Mouse (Mus musculus) gastrocnemius, adult 2 months (tissue): ENCODE measurements around the gene Iqce. TPM values are rescaled to one million over a fixed set of nuclear protein-coding genes. Genes with fewer than 3 reads are reported as not detected.
A peak's percentile ranks its signal among the peaks of the same experiment; 100 is the strongest.

Experiments used
- DNase-seq: peaks from one replicate; pipeline ENCODE4 v3.0.0; 2022
- H3K27ac ChIP-seq: fragments of 200-600 bp; 2 replicates; pipeline ENCODE4 v1.8.1; 2022; ENCODE audit warnings: mild to moderate bottlenecking
- H3K4me3 ChIP-seq: fragments of 200-600 bp; 2 replicates; pipeline ENCODE4 v1.8.1; 2022; ENCODE audit warnings: mild to moderate bottlenecking, moderate library complexity
- CTCF ChIP-seq: fragments of 200-600 bp; IDR thresholded peaks from 2 replicates; pipeline ENCODE4 v1.8.1; 2022; ENCODE audit warnings: antibody characterized with exemption, mild to moderate bottlenecking, moderate library complexity
- intact Hi-C: fragments of 180-260 bp; cut with DNase I; formaldehyde crosslinking; loops from one replicate; pipeline ENCODE4 v1.15.1; 2025
- total RNA-seq, 2 experiments: library from RNA; stranded (reverse); gene quantifications; 2 replicates each; pipeline ENCODE4 v1.2.3; 2021

Gene Iqce
- total RNA-seq, 2 experiments from 2014 or later, result 2.2 to 3.3 TPM

GRCm38 (mm10) chr5:140726946-140727740, 25.0 kb upstream of the Iqce start:
- Histone ChIP-seq H3K4me3 (no peak overlapping the region), H3K27ac (no peak overlapping the region)
- no peak for DNase-seq
- no peak for TF ChIP-seq CTCF
- intact Hi-C loops, result no loop called here

GRCm38 (mm10) chr5:140726062-140726839, 24.1 kb upstream of the Iqce start:
- intact Hi-C loops, result no loop called here
- no peak for DNase-seq
- Histone ChIP-seq H3K27ac (no peak overlapping the region), H3K4me3 (no peak overlapping the region)
- TF ChIP-seq CTCF, result no peak

- Histone ChIP-seq H3K27ac (no peak within 1 kb of the TSS), H3K4me3 (no peak within 1 kb of the TSS)
- intact Hi-C loops, result no loop called here
- no peak for DNase-seq
- no peak for TF ChIP-seq CTCF
These were observed 21.6 kb upstream of the Iqce start, which contains the start of gene Amz1 for GRCm38 (mm10) chr5:140723822-140724221. Gene Amz1, plus strand, starts transcription at chr5:140724127.

GRCm38 (mm10) chr5:140722121-140722520, 19.9 kb upstream of the Iqce start:
- TF ChIP-seq CTCF, result no peak
- Histone ChIP-seq H3K4me3 (no peak overlapping the region), H3K27ac (no peak overlapping the region)
- intact Hi-C loops, result no loop called here
- DNase-seq, result no peak

- no peak for DNase-seq
- H3K4me3 ChIP-seq, result no peak overlapping the region
- intact Hi-C loops, result no loop called here
- TF ChIP-seq CTCF, result no peak
- no peak overlapping the region for H3K27ac ChIP-seq
These were observed 18.6 kb upstream of the Iqce start for GRCm38 (mm10) chr5:140720773-140721172.

GRCm38 (mm10) chr5:140711040-140711439, 8.9 kb upstream of the Iqce start:
- Histone ChIP-seq H3K4me3 (no peak overlapping the region), H3K27ac (no peak overlapping the region)
- no peak for DNase-seq
- intact Hi-C loops, result no loop called here
- peak; percentile 4; the same call in 1 of the 2 replicates for TF ChIP-seq CTCF

- TF ChIP-seq CTCF, result no peak
- DNase-seq, result no peak
- no peak overlapping the region for H3K27ac ChIP-seq
- no peak overlapping the region for H3K4me3 ChIP-seq
- intact Hi-C loops, result no loop called here
These were observed 8.1 kb upstream of the Iqce start for GRCm38 (mm10) chr5:140710315-140710714.

GRCm38 (mm10) chr5:140705501-140706171, 3.5 kb upstream of the Iqce start:
- Histone ChIP-seq H3K4me3 (peak overlapping the region; percentile 93), H3K27ac (peak overlapping the region; percentile 92)
- intact Hi-C loops, result loop anchor here (5.0 kb wide), 1 partner anchor 122 kb away; no protein-coding TSS in a partner anchor
- TF ChIP-seq CTCF, result no peak
- no peak for DNase-seq

- H3K4me3 ChIP-seq, result peak within 1 kb of the TSS; percentile 93
- H3K27ac ChIP-seq, result peak within 1 kb of the TSS; percentile 97
- peak; percentile 100 for DNase-seq
- intact Hi-C loops, result loop anchor here (5.0 kb wide), 1 partner anchor 123 kb away; no protein-coding TSS in a partner anchor
- TF ChIP-seq CTCF, result no peak
These were observed 2.4 kb upstream of the Iqce start, which contains the start of gene Brat1 for GRCm38 (mm10) chr5:140704378-140705251. Gene Brat1, plus strand, starts transcription at chr5:140705011.

- intact Hi-C loops, result no loop called here
- Histone ChIP-seq H3K4me3 (peak overlapping the region; percentile 93), H3K27ac (peak overlapping the region; percentile 97)
- peak; percentile 38 for DNase-seq
- no peak for TF ChIP-seq CTCF
These were observed 1.6 kb upstream of the Iqce start for GRCm38 (mm10) chr5:140703480-140704377.
